Mouse (Mus musculus) liver, embryonic 14.5 days (tissue): ENCODE measurements around the gene Farp1. TPM values are rescaled to one million over a fixed set of nuclear protein-coding genes. Genes with fewer than 3 reads are reported as not detected.

ENCODE experiments used
- ATAC-seq: fragments of 200-750 bp; cut with Nextera tagmentation; 2 replicates; pipeline ENCODE4 v1.8.0; 2017; ENCODE audit warnings: moderate number of reproducible peaks, mild to moderate bottlenecking, moderate library complexity; ENCODE audit not compliant: insufficient read depth
- DNase-seq, 3 experiments: peaks; one replicate each; pipeline ENCODE4 v3.0.0-alpha.2; 2012 to 2013; ENCODE audit warnings: low read depth in 3 of 3, low spot score in 3 of 3
- H3K27ac ChIP-seq: fragments of 300-500 bp; sonication (generic); 2 replicates; pipeline ENCODE4 v1.5.1; 2014; ENCODE audit warnings: moderate library complexity, mild to moderate bottlenecking, control low read depth, inconsistent platforms
- H3K27me3 ChIP-seq: fragments of 300-500 bp; sonication (generic); 2 replicates; pipeline ENCODE4 v1.6.1; 2014; ENCODE audit warnings: mild to moderate bottlenecking, low read length, moderate library complexity; ENCODE audit not compliant: control insufficient read depth, insufficient read depth
- H3K36me3 ChIP-seq: fragments of 300-500 bp; sonication (generic); replicated peaks from 2 replicates; pipeline ENCODE4 v1.6.1; 2014; ENCODE audit warnings: low read depth; ENCODE audit not compliant: control insufficient read depth, insufficient read depth
- H3K4me1 ChIP-seq, 2 experiments: fragments of 200-500 bp in 1 of 2; fragments of 300-500 bp in 1 of 2; sonication (generic) in 1 of 2; replicated peaks; 2 replicates each; pipeline ENCODE4 v1.6.1; 2012 to 2014; ENCODE audit warnings: antibody characterized with exemption in 1 of 2, inconsistent platforms in 1 of 2, low read length in 1 of 2; ENCODE audit not compliant: control insufficient read depth in 2 of 2, insufficient read depth in 2 of 2
- H3K4me2 ChIP-seq: fragments of 300-500 bp; sonication (generic); 2 replicates; pipeline ENCODE4 v1.6.1; 2014; ENCODE audit warnings: low read depth, mild to moderate bottlenecking, control low read depth, moderate library complexity
- H3K4me3 ChIP-seq, 2 experiments: fragments of 200-500 bp in 1 of 2; fragments of 300-500 bp in 1 of 2; sonication (generic) in 1 of 2; 2 replicates each; pipeline ENCODE4 v1.5.1; 2012 to 2014; ENCODE audit warnings: low read depth in 2 of 2, low read length in 2 of 2, mild to moderate bottlenecking in 2 of 2, control low read depth in 1 of 2, inconsistent platforms in 1 of 2, moderate library complexity in 1 of 2; ENCODE audit not compliant: insufficient read depth in 1 of 2
- H3K9ac ChIP-seq: fragments of 300-500 bp; sonication (generic); replicated peaks from 2 replicates; pipeline ENCODE4 v1.6.1; 2014; ENCODE audit warnings: mild to moderate bottlenecking, control low read depth, moderate library complexity
- H3K9me3 ChIP-seq: fragments of 300-500 bp; sonication (generic); 2 replicates; pipeline ENCODE4 v1.6.1; 2016; ENCODE audit warnings: low read length, mixed read lengths; ENCODE audit not compliant: control insufficient read depth
- CTCF ChIP-seq: IDR thresholded peaks from 2 replicates; pipeline ENCODE4 v1.5.1; 2016; ENCODE audit warnings: antibody characterized with exemption, low read depth, control low read depth
- EP300 ChIP-seq: IDR thresholded peaks from 2 replicates; pipeline ENCODE4 v1.6.1; 2016; ENCODE audit warnings: antibody characterized with exemption, low read depth
- WGBS: fragments of 180-500 bp; shearing (Covaris S2); extraction: QIAGEN DNeasy Blood & Tissue Kit; methylation state at CpG from one replicate; pipeline ENCODE4 v1.1.7; 2014; ENCODE audit not compliant: insufficient replicate concordance; 5-methylcytosine and 5-hydroxymethylcytosine counted together
- polyA plus RNA-seq, 2 experiments: library from polyadenylated mRNA; depleted of rRNA in 1 of 2; stranded (reverse) in 1 of 2; unstranded in 1 of 2; fragments of >200 nt; fragmentation: Nextera tagmentation in 1 of 2; extraction: Ambion mirVana in 1 of 2; gene quantifications; 2 replicates each; pipeline versions ENCODE4 v1.2.1 to v1.2.3; 2012 to 2014

The Farp1 gene
- polyA plus RNA-seq, 2 experiments = 3.0 to 4.3 TPM

- Histone ChIP-seq H3K4me2 (no peak overlapping the region), H3K27me3 (no peaks in the 10 kb centered on the region), H3K4me1 (peaks cover 0 to 19% of the 10 kb centered on the region in 2 experiments; a peak in 2 of 4 replicates), H3K27ac (no peak overlapping the region), H3K9me3 (no peaks in the 10 kb centered on the region), H3K9ac (no peak overlapping the region), H3K36me3 (no peaks in the 10 kb centered on the region), H3K4me3 (no peak overlapping the region)
- 88% methylated on average over 10 of the region's 10 CpGs for WGBS
- DNase-seq = no peak
- TF ChIP-seq CTCF (no peak), EP300 (no peak)
- no peak for ATAC-seq
These were observed 278.3 kb downstream of the Farp1 start for GRCm38 (mm10) chr14:121313283-121313682.

GRCm38 (mm10) chr14:121314934-121315333 lies 279.9 kb downstream of the Farp1 start:
- no peaks in the 10 kb centered on the region for H3K27me3 ChIP-seq
- H3K4me2 ChIP-seq = no peak overlapping the region
- no peaks in the 10 kb centered on the region for H3K36me3 ChIP-seq
- H3K4me3 ChIP-seq = no peak overlapping the region
- no peak overlapping the region for H3K27ac ChIP-seq
- DNase-seq (no peak), ATAC-seq (no peak)
- TF ChIP-seq EP300 (no peak), CTCF (no peak)
- H3K9ac ChIP-seq = no peak overlapping the region
- WGBS = 78% methylated on average over 3 of the region's 3 CpGs
- peaks cover 0 to 12% of the 10 kb centered on the region in 2 experiments; a peak in 2 of 4 replicates for H3K4me1 ChIP-seq
- no peaks in the 10 kb centered on the region for H3K9me3 ChIP-seq

- Histone ChIP-seq H3K36me3 (no peaks in the 10 kb centered on the region), H3K4me2 (no peak overlapping the region), H3K27me3 (no peaks in the 10 kb centered on the region), H3K9ac (no peak overlapping the region), H3K4me1 (peaks cover 0 to 5% of the 10 kb centered on the region in 2 experiments; a peak in 2 of 4 replicates), H3K4me3 (no peak overlapping the region), H3K27ac (no peak overlapping the region), H3K9me3 (no peaks in the 10 kb centered on the region)
- WGBS = 79% methylated on average over 5 of the region's 5 CpGs
- no peak for DNase-seq
- TF ChIP-seq EP300 (no peak), CTCF (no peak)
- ATAC-seq = no peak
These were observed 281.1 kb downstream of the Farp1 start for GRCm38 (mm10) chr14:121316136-121316535.

GRCm38 (mm10) chr14:121316631-121317311 lies 281.8 kb downstream of the Farp1 start:
- 65% methylated on average over 13 of the region's 13 CpGs for WGBS
- no peaks in the 10 kb centered on the region for H3K27me3 ChIP-seq

GRCm38 (mm10) chr14:121317312-121317671 lies 282.3 kb downstream of the Farp1 start:
- H3K4me1 ChIP-seq = peaks cover 0 to 4% of the 10 kb centered on the region in 2 experiments; a peak in 2 of 4 replicates
- H3K27ac ChIP-seq = no peak overlapping the region
- no peak for ATAC-seq

More at GRCm38 (mm10) chr14:121316631-121317311, 281.8 kb downstream of the Farp1 start:
- ATAC-seq = no peak
- TF ChIP-seq EP300 (no peak), CTCF (no peak)
- Histone ChIP-seq H3K4me1 (peaks cover 0 to 2% of the 10 kb centered on the region in 2 experiments; a peak in 2 of 4 replicates), H3K36me3 (no peaks in the 10 kb centered on the region), H3K9me3 (no peaks in the 10 kb centered on the region), H3K4me3 (no peak overlapping the region), H3K27ac (no peak overlapping the region), H3K9ac (no peak overlapping the region), H3K4me2 (no peak overlapping the region)
- DNase-seq = no peak

More at GRCm38 (mm10) chr14:121317312-121317671, 282.3 kb downstream of the Farp1 start:
- H3K9ac ChIP-seq = no peak overlapping the region
- no peak for DNase-seq
- no peaks in the 10 kb centered on the region for H3K27me3 ChIP-seq
- WGBS = 78% methylated on average over 3 of the region's 3 CpGs
- no peaks in the 10 kb centered on the region for H3K9me3 ChIP-seq
- no peak overlapping the region for H3K4me2 ChIP-seq
- no peak overlapping the region for H3K4me3 ChIP-seq
- no peak for TF ChIP-seq EP300
- no peak for TF ChIP-seq CTCF
- no peaks in the 10 kb centered on the region for H3K36me3 ChIP-seq
